In the genomic region with DNA sequence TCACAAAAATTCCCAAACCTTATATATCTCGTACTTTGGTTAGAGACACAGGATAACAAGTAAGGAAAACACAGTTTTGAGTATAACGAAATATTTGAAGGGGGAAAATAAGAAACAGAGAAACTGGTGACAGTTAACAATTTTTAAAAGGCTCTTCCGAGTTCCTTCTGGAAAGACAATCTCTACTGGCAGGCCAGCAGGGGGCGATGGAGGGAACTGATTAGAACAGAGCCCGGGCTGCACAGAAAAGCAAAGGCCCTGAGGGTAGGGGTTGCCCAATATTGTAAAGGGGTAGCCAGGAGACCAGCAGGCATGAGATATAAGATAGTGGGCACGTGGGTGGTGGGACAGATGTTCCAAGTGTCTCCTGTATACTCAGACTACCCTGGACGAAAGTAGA, we compare ENCODE assay signal across 8 mouse cellular contexts.
DNase-seq lines count a peak whose midpoint lies in the region; ATAC-seq and TF ChIP-seq lines count a peak whose summit lies in the region.

No protein-coding gene starts in this region.

- TF ChIP-seq RAD21 in MEL (IDR thresholded peaks at IDR 0.05; ENCODE audit: low read depth, low read length), result peak; percentile 63

- H3K36me3 ChIP-seq in MEL (ENCODE audit: control insufficient read depth in 1 of 2, insufficient read depth in 2 of 2, low read length in 2 of 2), result no peaks in the 10 kb centered on the region; a peak in 1 of 4 replicates
- no peaks in the 10 kb centered on the region for H3K36me3 ChIP-seq in hindbrain, embryonic 12.5 days

- no peaks in the 10 kb centered on the region for H3K4me1 ChIP-seq in MEL (ENCODE audit: control insufficient read depth in 1 of 2, insufficient read depth in 2 of 2, low read length in 2 of 2)
- peaks cover 42% of the 10 kb centered on the region for H3K4me1 ChIP-seq in hindbrain, embryonic 12.5 days

- DNase-seq in MEL (ENCODE audit: low read depth, low spot score), result peak; percentile 70
- DNase-seq in brain, embryonic 14.5 days (ENCODE audit: low read depth), result peak; percentile 83
- peak; percentile 65 to 78 for DNase-seq in left cerebral cortex, adult 2 months (ENCODE audit: extremely low spot score in 1 of 2, low spot score in 2 of 2)
- DNase-seq in mesoderm, embryonic 11.5 days (ENCODE audit: low read depth, low spot score), result peak; percentile 61
- peak; percentile 90 for DNase-seq in right cerebral cortex, postnatal 14 days
- peak; percentile 47 to 65 for DNase-seq in urinary bladder, postnatal 36 days (ENCODE audit: low spot score in 2 of 2)

- 11% methylated on average over 7 of the region's 7 CpGs for WGBS in hindbrain, embryonic 12.5 days

- no peaks in the 10 kb centered on the region for H3K79me2 ChIP-seq in MEL (ENCODE audit: control insufficient read depth, insufficient read depth, low read length, poor library complexity)

- no peak for TF ChIP-seq POLR2A in MEL (IDR thresholded peaks at IDR 0.05; ENCODE audit: control insufficient read depth in 1 of 2, insufficient read depth in 1 of 2, low read depth in 1 of 2, low read length in 2 of 2, poor library complexity in 1 of 2)
- no peak for TF ChIP-seq POLR2A in brain, embryonic 14.5 days (IDR thresholded peaks at IDR 0.05; ENCODE audit: borderline replicate concordance, extremely low read depth, insufficient read depth, insufficient read length, poor library complexity, severe bottlenecking)

- H3K4me2 ChIP-seq in hindbrain, embryonic 12.5 days (replicated peaks), result peak overlapping the region; percentile 56; the same call in 1 of the 2 replicates

- H3K9me3 ChIP-seq in MEL (replicated peaks; ENCODE audit: insufficient read depth, low read length), result no peaks in the 10 kb centered on the region
- no peaks in the 10 kb centered on the region for H3K9me3 ChIP-seq in hindbrain, embryonic 12.5 days (replicated peaks)

- no peak overlapping the region for H3K27ac ChIP-seq in MEL (ENCODE audit: control insufficient read depth, low read depth, low read length)
- H3K27ac ChIP-seq in hindbrain, embryonic 12.5 days, result peak overlapping the region; percentile 86
- no peak overlapping the region; the same call in 1 of the 2 replicates for H3K27ac ChIP-seq in left cerebral cortex, adult 2 months

- no peak for TF ChIP-seq EP300 in MEL (IDR thresholded peaks at IDR 0.05; ENCODE audit: low read depth in 1 of 2, low read length in 2 of 2)

- H3K9ac ChIP-seq in MEL (ENCODE audit: control insufficient read depth, low read depth, low read length, poor library complexity, severe bottlenecking), result no peak overlapping the region
- no peak overlapping the region for H3K9ac ChIP-seq in hindbrain, embryonic 12.5 days

- H3K27me3 ChIP-seq in MEL (ENCODE audit: control insufficient read depth in 1 of 2, insufficient read depth in 2 of 2, low read length in 2 of 2), result no peaks in the 10 kb centered on the region
- peaks cover 6% of the 10 kb centered on the region; the same call in 1 of the 2 replicates for H3K27me3 ChIP-seq in hindbrain, embryonic 12.5 days

- 0 out of 2 replicates have a peak, but pooled peaks have one; percentile 49 for ATAC-seq in erythroid progenitor cell, adult 5-6 weeks (replicated peaks; ENCODE audit: low FRiP score, poor library complexity, severe bottlenecking)
- ATAC-seq in hindbrain, embryonic 12.5 days (ENCODE audit: low FRiP score), result 0 out of 2 replicates have a peak, but pooled peaks have one; percentile 26

- intact Hi-C loops in left cerebral cortex, adult 2 months (cut with DNase I), result loop anchor here (1.0 to 2.0 kb wide), 2 partner anchors 53 to 87 kb away; no protein-coding TSS in a partner anchor

- peak; percentile 48 to 79 (median 78) for TF ChIP-seq CTCF in MEL (IDR thresholded peaks at IDR 0.05 in 2 of 3, conservative IDR thresholded peaks at IDR 0.05 in 1 of 3; ENCODE audit: control insufficient read depth in 1 of 3, insufficient read depth in 1 of 3, low read depth in 2 of 3, low read length in 3 of 3, poor library complexity in 1 of 3, severe bottlenecking in 1 of 3)
- TF ChIP-seq CTCF in brain, embryonic 14.5 days (IDR thresholded peaks at IDR 0.05; ENCODE audit: borderline replicate concordance, extremely low read depth, insufficient read depth, insufficient read length), result peak; percentile 83
- TF ChIP-seq CTCF in left cerebral cortex, adult 2 months (IDR thresholded peaks at IDR 0.05), result peak; percentile 78

- H3K4me3 ChIP-seq in MEL (ENCODE audit: control insufficient read depth in 1 of 2, insufficient read depth in 1 of 2, low read depth in 2 of 2, low read length in 2 of 2), result no peak overlapping the region
- no peak overlapping the region for H3K4me3 ChIP-seq in hindbrain, embryonic 12.5 days
- H3K4me3 ChIP-seq in left cerebral cortex, adult 2 months, result no peak overlapping the region

TF ChIP-seq in MEL, 35 proteins besides CTCF, POLR2A, EP300 and RAD21:
- TF ChIP-seq GATA1 (IDR thresholded peaks at IDR 0.05; ENCODE audit: low read depth, low read length) (0 out of 2 replicates have a peak, but pooled peaks have one; percentile 16), MAZ (IDR thresholded peaks at IDR 0.05; ENCODE audit: low read depth, low read length) (peak; percentile 33; the same call in 1 of the 2 replicates), CHD2 (IDR thresholded peaks at IDR 0.05; ENCODE audit: low read length) (no peak), ZC3H11A (IDR thresholded peaks at IDR 0.05; ENCODE audit: low read depth, low read length) (peak; percentile 76), GABPA (IDR thresholded peaks at IDR 0.05; ENCODE audit: low read depth, low read length) (no peak), SMC3 (IDR thresholded peaks at IDR 0.05; ENCODE audit: low read depth, low read length) (peak; percentile 93)
